Mouse (Mus musculus) hindbrain, embryonic 15.5 days (tissue): ENCODE measurements around the gene Mia2. TPM values are rescaled to one million over a fixed set of nuclear protein-coding genes. Genes with fewer than 3 reads are reported as not detected.

ENCODE experiments used
- ATAC-seq: fragments of 200-750 bp; cut with Nextera tagmentation; 2 replicates; pipeline ENCODE4 v1.8.0; 2017; ENCODE audit warnings: low read depth, moderate number of reproducible peaks, moderate TSS enrichment; ENCODE audit not compliant: low FRiP score
- H3K27ac ChIP-seq: fragments of 300-500 bp; sonication (generic); replicated peaks from 2 replicates; pipeline ENCODE4 v1.5.1; 2015; ENCODE audit warnings: mild to moderate bottlenecking, inconsistent platforms
- H3K27me3 ChIP-seq: fragments of 300-500 bp; sonication (generic); 2 replicates; pipeline ENCODE4 v1.6.1; 2015; ENCODE audit warnings: control low read depth, inconsistent platforms
- H3K36me3 ChIP-seq: fragments of 300-500 bp; sonication (generic); 2 replicates; pipeline ENCODE4 v1.6.1; 2015; ENCODE audit warnings: control low read depth, inconsistent platforms
- H3K4me1 ChIP-seq: fragments of 300-500 bp; sonication (generic); replicated peaks from 2 replicates; pipeline ENCODE4 v1.6.1; 2015; ENCODE audit warnings: control low read depth, inconsistent platforms
- H3K4me2 ChIP-seq: fragments of 300-500 bp; sonication (generic); 2 replicates; pipeline ENCODE4 v1.6.1; 2015; ENCODE audit warnings: moderate library complexity, mild to moderate bottlenecking, inconsistent platforms
- H3K4me3 ChIP-seq: fragments of 300-500 bp; sonication (generic); 2 replicates; pipeline ENCODE4 v1.5.1; 2015; ENCODE audit warnings: mild to moderate bottlenecking, inconsistent platforms
- H3K9ac ChIP-seq: fragments of 300-500 bp; sonication (generic); 2 replicates; pipeline ENCODE4 v1.6.1; 2015; ENCODE audit warnings: inconsistent platforms
- H3K9me3 ChIP-seq: fragments of 300-500 bp; sonication (generic); 2 replicates; pipeline ENCODE4 v1.6.1; 2016; ENCODE audit warnings: control low read depth, inconsistent platforms
- WGBS: fragments of 180-500 bp; shearing (Covaris S2); methylation state at CpG from one replicate; pipeline ENCODE4 v1.1.7; 2015; 5-methylcytosine and 5-hydroxymethylcytosine counted together
- polyA plus RNA-seq: library from polyadenylated mRNA; unstranded; fragments of >200 nt; fragmentation: Nextera tagmentation; extraction: Ambion mirVana; gene quantifications from 2 replicates; pipeline ENCODE4 v1.2.1, GENCODE M21; 2015

Mia2 gene
- polyA plus RNA-seq, 1 experiment from 2014 or later = 30.4 TPM

- H3K9me3 ChIP-seq = no peaks in the 10 kb centered on the region
- H3K27me3 ChIP-seq = no peaks in the 10 kb centered on the region
- H3K9ac ChIP-seq = no peak overlapping the region
- no peak for ATAC-seq
- WGBS = 92% methylated on average over 10 of the region's 10 CpGs
- no peak overlapping the region for H3K27ac ChIP-seq
- H3K4me2 ChIP-seq = no peak overlapping the region
- H3K4me3 ChIP-seq = no peak overlapping the region
- H3K36me3 ChIP-seq = no peaks in the 10 kb centered on the region
- H3K4me1 ChIP-seq = peaks cover 25% of the 10 kb centered on the region
These were observed 37.9 kb downstream of the Mia2 start for GRCm38 (mm10) chr12:59133437-59133999.

- no peak for ATAC-seq
- 96% methylated on average over 4 of the region's 4 CpGs for WGBS
- Histone ChIP-seq H3K36me3 (peaks cover 14% of the 10 kb centered on the region), H3K9me3 (no peaks in the 10 kb centered on the region), H3K4me3 (no peak overlapping the region), H3K27me3 (no peaks in the 10 kb centered on the region), H3K9ac (no peak overlapping the region), H3K27ac (no peak overlapping the region), H3K4me1 (peaks cover 18% of the 10 kb centered on the region), H3K4me2 (no peak overlapping the region)
These were observed 39.5 kb downstream of the Mia2 start for GRCm38 (mm10) chr12:59135096-59135495.

- Histone ChIP-seq H3K4me2 (no peak overlapping the region), H3K4me3 (no peak overlapping the region), H3K9me3 (no peaks in the 10 kb centered on the region), H3K9ac (no peak overlapping the region), H3K36me3 (peaks cover 16% of the 10 kb centered on the region), H3K27ac (no peak overlapping the region), H3K4me1 (peaks cover 14% of the 10 kb centered on the region), H3K27me3 (no peaks in the 10 kb centered on the region)
- no peak for ATAC-seq
- 93% methylated on average over 13 of the region's 13 CpGs for WGBS
These were observed 40.1 kb downstream of the Mia2 start for GRCm38 (mm10) chr12:59135533-59136300.

GRCm38 (mm10) chr12:59137031-59137430, 41.4 kb downstream of the Mia2 start:
- Histone ChIP-seq H3K4me1 (peaks cover 12% of the 10 kb centered on the region), H3K36me3 (peaks cover 27% of the 10 kb centered on the region), H3K4me2 (no peak overlapping the region), H3K27me3 (no peaks in the 10 kb centered on the region), H3K27ac (no peak overlapping the region), H3K4me3 (no peak overlapping the region), H3K9ac (no peak overlapping the region), H3K9me3 (no peaks in the 10 kb centered on the region)
- no peak for ATAC-seq
- 89% methylated on average over 6 of the region's 6 CpGs for WGBS

GRCm38 (mm10) chr12:59139372-59139771, 43.8 kb downstream of the Mia2 start:
- H3K9ac ChIP-seq = no peak overlapping the region
- no peak overlapping the region for H3K27ac ChIP-seq
- no peak overlapping the region for H3K4me3 ChIP-seq
- ATAC-seq = no peak
- 90% methylated on average over 2 of the region's 2 CpGs for WGBS
- H3K4me2 ChIP-seq = no peak overlapping the region
- H3K9me3 ChIP-seq = no peaks in the 10 kb centered on the region
- no peaks in the 10 kb centered on the region for H3K27me3 ChIP-seq
- H3K4me1 ChIP-seq = no peaks in the 10 kb centered on the region
- peaks cover 34% of the 10 kb centered on the region for H3K36me3 ChIP-seq

- Histone ChIP-seq H3K27ac (no peak overlapping the region), H3K4me1 (no peaks in the 10 kb centered on the region), H3K36me3 (peaks cover 59% of the 10 kb centered on the region), H3K9me3 (no peaks in the 10 kb centered on the region), H3K4me3 (no peak overlapping the region), H3K4me2 (no peak overlapping the region), H3K9ac (no peak overlapping the region), H3K27me3 (no peaks in the 10 kb centered on the region)
- no peak for ATAC-seq
These were observed 49.5 kb downstream of the Mia2 start for GRCm38 (mm10) chr12:59145130-59145529.

GRCm38 (mm10) chr12:59149691-59150090, 54.1 kb downstream of the Mia2 start:
- Histone ChIP-seq H3K4me1 (no peaks in the 10 kb centered on the region), H3K4me2 (no peak overlapping the region), H3K36me3 (peaks cover 71% of the 10 kb centered on the region), H3K4me3 (no peak overlapping the region), H3K9ac (no peak overlapping the region), H3K27me3 (no peaks in the 10 kb centered on the region), H3K9me3 (no peaks in the 10 kb centered on the region), H3K27ac (no peak overlapping the region)
- no peak for ATAC-seq
- 83% methylated on average over 4 of the region's 4 CpGs for WGBS

GRCm38 (mm10) chr12:59161091-59161490, 65.5 kb downstream of the Mia2 start:
- WGBS = 55% methylated on average over 2 of the region's 2 CpGs
- peaks cover 56% of the 10 kb centered on the region for H3K36me3 ChIP-seq

GRCm38 (mm10) chr12:59162797-59163196, 67.2 kb downstream of the Mia2 start:
- peaks cover 47% of the 10 kb centered on the region for H3K36me3 ChIP-seq
- no peaks in the 10 kb centered on the region for H3K9me3 ChIP-seq
- H3K4me1 ChIP-seq = no peaks in the 10 kb centered on the region
- no peak overlapping the region for H3K4me2 ChIP-seq
- no peak overlapping the region for H3K27ac ChIP-seq
- no peak overlapping the region for H3K4me3 ChIP-seq
- no peak for ATAC-seq
- H3K27me3 ChIP-seq = no peaks in the 10 kb centered on the region
- 97% methylated on average over 2 of the region's 2 CpGs for WGBS
- H3K9ac ChIP-seq = no peak overlapping the region

More at GRCm38 (mm10) chr12:59161091-59161490, 65.5 kb downstream of the Mia2 start:
- no peaks in the 10 kb centered on the region for H3K9me3 ChIP-seq
- no peaks in the 10 kb centered on the region for H3K27me3 ChIP-seq
- no peak overlapping the region for H3K9ac ChIP-seq
- no peak overlapping the region for H3K4me2 ChIP-seq
- H3K27ac ChIP-seq = no peak overlapping the region
- no peaks in the 10 kb centered on the region for H3K4me1 ChIP-seq
- no peak overlapping the region for H3K4me3 ChIP-seq
- no peak for ATAC-seq

- H3K4me2 ChIP-seq = no peak overlapping the region
- H3K9ac ChIP-seq = no peak overlapping the region
- H3K4me3 ChIP-seq = no peak overlapping the region
- no peak for ATAC-seq
- WGBS = 95% methylated on average over 6 of the region's 6 CpGs
- no peaks in the 10 kb centered on the region for H3K4me1 ChIP-seq
- H3K27ac ChIP-seq = no peak overlapping the region
- no peaks in the 10 kb centered on the region for H3K27me3 ChIP-seq
- H3K9me3 ChIP-seq = no peaks in the 10 kb centered on the region
- H3K36me3 ChIP-seq = peaks cover 39% of the 10 kb centered on the region
These were observed 68.9 kb downstream of the Mia2 start for GRCm38 (mm10) chr12:59164522-59164921.

- 91% methylated on average over 4 of the region's 4 CpGs for WGBS
- no peak overlapping the region for H3K27ac ChIP-seq
- no peaks in the 10 kb centered on the region for H3K27me3 ChIP-seq
- no peak overlapping the region for H3K4me3 ChIP-seq
- no peaks in the 10 kb centered on the region for H3K4me1 ChIP-seq
- H3K36me3 ChIP-seq = peaks cover 36% of the 10 kb centered on the region
- H3K4me2 ChIP-seq = no peak overlapping the region
- H3K9me3 ChIP-seq = no peaks in the 10 kb centered on the region
- no peak for ATAC-seq
- no peak overlapping the region for H3K9ac ChIP-seq
These were observed 71.0 kb downstream of the Mia2 start for GRCm38 (mm10) chr12:59166557-59166956.

GRCm38 (mm10) chr12:59169935-59170334, 74.3 kb downstream of the Mia2 start:
- no peak for ATAC-seq
- 91% methylated on average over 4 of the region's 4 CpGs for WGBS
- H3K27me3 ChIP-seq = no peaks in the 10 kb centered on the region
- no peak overlapping the region for H3K27ac ChIP-seq
- H3K9ac ChIP-seq = no peak overlapping the region
- H3K4me3 ChIP-seq = no peak overlapping the region
- no peak overlapping the region for H3K4me2 ChIP-seq
- H3K4me1 ChIP-seq = no peaks in the 10 kb centered on the region
- no peaks in the 10 kb centered on the region for H3K9me3 ChIP-seq
- H3K36me3 ChIP-seq = peaks cover 25% of the 10 kb centered on the region
